Mouse (Mus musculus): ENCODE data around the gene Pdpk1.

Pdpk1 gene

DNA sequence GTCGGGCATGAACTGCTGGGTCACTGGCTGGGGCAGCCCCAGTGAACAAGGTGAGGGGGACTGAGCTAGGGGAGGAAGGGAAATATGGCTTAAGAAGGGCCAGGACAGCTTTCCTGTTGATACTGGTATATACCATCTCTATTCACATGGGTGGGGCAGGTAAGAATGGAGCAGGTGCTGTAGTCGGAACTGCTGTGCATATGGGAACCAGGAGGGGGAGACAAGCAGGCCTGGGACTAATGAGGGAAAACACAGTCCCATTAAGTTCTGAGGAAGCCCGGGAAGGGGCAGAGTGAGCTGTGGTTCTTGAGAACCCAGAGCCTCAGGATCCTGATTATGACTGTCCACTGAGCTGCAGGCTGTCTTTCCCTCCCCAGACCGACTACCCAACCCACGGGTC lies 106.2 kb downstream of the Pdpk1 start:
- in situ Hi-C loops (cut with MboI, MseI): no loop called here

DNA sequence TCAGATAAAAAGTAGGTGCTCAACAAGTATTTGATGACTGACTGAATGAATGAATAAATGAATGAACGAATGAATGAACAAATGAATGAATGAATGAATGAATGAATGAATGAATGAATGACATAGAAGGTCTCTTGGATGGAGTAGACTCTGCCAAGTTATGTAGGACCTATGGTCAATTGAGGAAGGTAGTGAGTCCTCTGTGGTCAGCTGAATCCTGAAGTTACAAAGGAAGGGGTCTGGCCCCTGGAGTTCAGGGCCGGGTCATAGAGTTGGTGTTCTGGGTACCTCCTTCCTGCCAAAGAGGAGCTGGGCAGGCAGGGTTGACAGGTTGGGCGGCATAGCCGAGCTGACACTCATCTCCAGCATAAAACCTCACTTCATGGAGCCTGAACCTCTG lies 112.9 kb downstream of the Pdpk1 start, which contains the start of gene Prss27:
Gene Prss27 (plus strand): TSS at position 301 of the 400 bp plus-strand sequence.
- in situ Hi-C loops (cut with MboI, MseI): no loop called here

DNA sequence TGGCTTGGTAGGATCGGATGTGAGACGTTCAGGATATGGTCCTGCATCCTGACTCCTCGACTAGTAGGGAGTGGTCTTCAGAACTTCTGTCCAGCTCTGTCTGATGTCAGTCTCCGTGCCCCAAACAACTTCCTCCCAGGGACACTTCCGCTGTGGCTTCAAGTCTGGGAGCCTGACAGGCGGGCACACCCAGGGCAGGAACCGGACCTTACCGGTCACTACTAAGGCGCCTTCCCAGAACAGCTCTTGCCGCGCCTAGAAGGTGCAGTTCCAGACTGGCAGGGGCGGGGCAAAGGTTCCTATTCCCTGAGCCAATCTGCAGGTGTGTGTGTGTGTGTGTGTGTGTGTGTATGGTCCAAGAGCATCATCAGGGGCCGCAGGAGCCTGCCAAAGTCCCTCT lies 113.4 kb downstream of the Pdpk1 start:
- in situ Hi-C loops (cut with MboI, MseI): no loop called here

DNA sequence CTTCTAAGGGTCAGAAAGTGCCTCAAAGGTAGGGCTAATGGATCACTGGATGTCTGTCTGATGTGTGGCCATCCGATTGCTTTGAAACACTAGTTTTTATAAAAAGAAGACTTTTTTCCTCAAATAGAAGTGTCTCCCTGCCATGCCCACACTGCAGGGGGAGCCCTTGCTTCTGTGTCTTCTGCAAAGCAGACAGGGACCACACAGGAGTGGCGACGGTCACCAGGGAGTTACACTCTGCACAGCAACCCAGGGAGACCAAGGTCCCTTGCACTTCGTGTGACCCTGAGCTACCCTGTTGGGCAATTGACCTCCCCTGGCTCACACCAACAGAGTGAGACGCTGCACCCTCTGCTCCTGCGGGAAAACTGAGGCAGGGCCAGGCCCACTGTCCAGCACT lies 113.8 kb downstream of the Pdpk1 start:
- in situ Hi-C loops (cut with MboI, MseI): no loop called here

DNA sequence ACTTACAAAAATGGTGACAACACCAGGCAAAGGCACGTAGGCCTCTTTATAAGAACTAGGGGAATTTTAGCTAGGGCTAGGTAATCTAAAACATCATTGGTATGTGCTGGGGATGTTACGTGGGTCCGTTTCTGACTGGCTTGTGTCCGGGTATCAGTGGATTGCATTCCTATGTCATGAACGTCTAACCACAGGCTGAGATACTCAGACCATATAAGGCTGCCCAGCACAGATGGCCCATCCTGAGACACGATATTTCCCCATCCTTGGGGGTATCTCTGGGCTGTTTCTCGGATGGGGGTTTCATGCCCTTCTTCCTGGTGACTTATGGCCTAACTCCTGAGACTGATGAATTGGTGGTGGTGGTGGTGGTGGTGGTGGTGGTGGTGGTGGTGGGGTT lies 115.6 kb downstream of the Pdpk1 start:
- in situ Hi-C loops (cut with MboI, MseI): no loop called here

DNA sequence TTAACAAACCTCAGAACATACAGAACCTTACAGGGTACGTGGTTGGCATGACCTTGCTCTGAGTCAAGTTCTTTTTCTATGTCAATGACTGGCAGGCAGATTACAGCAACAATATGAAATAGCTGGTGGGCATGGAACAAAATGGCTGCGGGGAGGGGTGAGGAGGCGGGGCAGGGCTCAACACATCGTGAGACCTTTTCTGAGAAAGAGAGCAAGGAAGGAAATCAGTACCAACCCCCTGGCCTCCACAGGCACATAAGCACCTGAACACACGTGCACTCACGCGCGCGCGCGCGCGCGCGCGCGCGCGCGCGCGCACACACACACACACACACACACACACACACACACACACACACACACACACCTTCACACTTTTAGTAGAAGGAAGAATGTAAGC lies 120.2 kb downstream of the Pdpk1 start:
- in situ Hi-C loops (cut with MboI, MseI): no loop called here

DNA sequence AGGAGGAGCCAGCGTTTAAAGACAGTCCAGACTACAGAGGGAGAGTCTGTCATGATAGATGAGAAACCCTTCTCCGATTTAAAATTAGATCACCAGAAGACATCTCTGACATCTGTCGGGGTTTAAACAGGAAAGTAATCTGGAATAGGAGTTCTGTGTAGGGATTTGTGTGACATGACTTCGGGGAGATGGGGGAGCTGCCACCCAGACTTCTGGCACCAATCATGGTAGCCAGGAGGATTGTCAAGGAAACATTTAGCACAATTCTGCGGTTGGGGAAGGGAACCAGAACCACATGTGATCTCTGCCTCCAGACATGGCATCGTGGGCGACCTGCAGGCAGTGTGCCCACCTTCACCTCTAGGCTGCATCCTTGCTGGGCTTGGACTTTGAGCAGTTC lies 121.2 kb downstream of the Pdpk1 start:
- in situ Hi-C loops (cut with MboI, MseI): no loop called here

All from regulatory T cell (primary cell).